Mouse (Mus musculus) E14TG2a.4 (cell line): ENCODE data around the gene Cutc.

Experiments used
- CTCF ChIP-seq: conservative IDR thresholded peaks from 2 replicates; pipeline ENCODE4 v1.5.1; 2014; ENCODE audit warnings: low read length
- NANOG ChIP-seq: IDR thresholded peaks from 2 replicates; pipeline ENCODE4 v1.6.1; 2014; ENCODE audit warnings: borderline replicate concordance, low read length, mixed read lengths

- TF ChIP-seq CTCF: no peak
- no peak for TF ChIP-seq NANOG
Observed at GRCm38 (mm10) chr19:43750008-43750407, 2.8 kb upstream of the Cutc start.
